Mouse (Mus musculus) embryonic facial prominence, embryonic 12.5 days (tissue): Measurements from ENCODE around the gene Aurkb. TPM values are rescaled to one million over a fixed set of nuclear protein-coding genes. Genes with fewer than 3 reads are reported as not detected.

Experiments used
- ATAC-seq: fragments of 200-750 bp; cut with Nextera tagmentation; 2 replicates; pipeline ENCODE4 v1.8.0; 2017; ENCODE audit not compliant: insufficient number of reproducible peaks, insufficient read depth, low FRiP score, low TSS enrichment
- H3K27ac ChIP-seq: fragments of 300-500 bp; sonication (generic); 2 replicates; pipeline ENCODE4 v1.5.1; 2016; ENCODE audit warnings: mild to moderate bottlenecking
- H3K27me3 ChIP-seq: fragments of 300-500 bp; sonication (generic); 2 replicates; pipeline ENCODE4 v1.6.1; 2016; ENCODE audit warnings: mild to moderate bottlenecking, moderate library complexity
- H3K36me3 ChIP-seq: fragments of 300-500 bp; sonication (generic); 2 replicates; pipeline ENCODE4 v1.6.1; 2016; ENCODE audit warnings: mild to moderate bottlenecking
- H3K4me1 ChIP-seq: fragments of 300-500 bp; sonication (generic); 2 replicates; pipeline ENCODE4 v1.6.1; 2016
- H3K4me2 ChIP-seq: fragments of 300-500 bp; sonication (generic); replicated peaks from 2 replicates; pipeline ENCODE4 v1.6.1; 2016; ENCODE audit warnings: mild to moderate bottlenecking, moderate library complexity
- H3K4me3 ChIP-seq: fragments of 300-500 bp; sonication (generic); 2 replicates; pipeline ENCODE4 v1.5.1; 2016; ENCODE audit warnings: mild to moderate bottlenecking
- H3K9ac ChIP-seq: fragments of 300-500 bp; sonication (generic); 2 replicates; pipeline ENCODE4 v1.6.1; 2016; ENCODE audit warnings: mild to moderate bottlenecking, moderate library complexity
- H3K9me3 ChIP-seq: fragments of 300-500 bp; sonication (generic); 2 replicates; pipeline ENCODE4 v1.6.1; 2016; ENCODE audit warnings: mild to moderate bottlenecking, moderate library complexity
- WGBS: fragments of 180-500 bp; shearing (Covaris S2); methylation state at CpG from one replicate; pipeline ENCODE4 v1.1.7; 2016; 5-methylcytosine and 5-hydroxymethylcytosine counted together
- polyA plus RNA-seq: library from polyadenylated mRNA; unstranded; fragments of >200 nt; fragmentation: Nextera tagmentation; extraction: Ambion mirVana; gene quantifications from 2 replicates; pipeline ENCODE4 v1.2.1, GENCODE M21; 2016

Aurkb gene
- polyA plus RNA-seq, 1 experiment from 2014 or later = 148 TPM

DNA sequence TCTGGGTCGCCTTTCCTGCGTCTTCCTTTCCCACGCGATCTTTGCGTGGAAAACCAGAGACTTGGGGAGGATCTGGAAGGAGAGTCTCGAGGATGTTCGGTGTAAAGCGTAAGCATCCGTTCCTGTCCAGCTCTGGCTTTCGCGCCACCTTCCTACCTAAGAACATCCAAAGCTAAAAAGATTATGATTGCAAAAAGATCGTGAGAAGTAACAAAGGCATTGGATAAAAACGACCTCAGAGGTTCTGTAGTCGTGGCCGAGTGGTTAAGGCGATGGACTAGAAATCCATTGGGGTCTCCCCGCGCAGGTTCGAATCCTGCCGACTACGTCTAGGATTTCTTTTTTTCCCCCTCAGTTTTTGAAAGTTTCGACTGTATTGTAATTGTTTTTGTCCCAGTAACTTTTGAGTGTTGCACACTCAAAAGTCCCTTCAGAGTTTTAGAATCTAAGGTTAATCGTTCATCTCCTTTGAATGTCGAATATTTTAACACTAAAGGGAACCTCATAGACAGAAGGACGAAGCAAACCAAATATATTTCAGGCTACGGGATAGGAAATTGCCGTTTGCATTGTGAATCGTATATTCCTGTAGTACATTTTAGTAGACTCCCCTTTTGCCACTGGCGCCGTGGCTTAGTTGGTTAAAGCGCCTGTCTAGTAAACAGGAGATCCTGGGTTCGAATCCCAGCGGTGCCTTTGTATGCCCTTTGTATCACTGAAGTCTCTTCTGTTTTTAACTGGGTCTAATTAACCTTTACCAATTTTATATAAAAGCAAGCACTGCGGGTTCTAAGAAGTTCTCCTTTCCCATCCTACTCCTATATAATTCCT, 8.0 kb upstream of the Aurkb start:
- H3K4me2 ChIP-seq = peak overlapping the region; percentile 47
- H3K27ac ChIP-seq = peak overlapping the region; percentile 87
- peaks cover 36% of the 10 kb centered on the region for H3K36me3 ChIP-seq
- peak overlapping the region; percentile 53 for H3K9ac ChIP-seq
- H3K4me3 ChIP-seq = peak overlapping the region; percentile 62
- under 1% methylated on average over 34 of the region's 34 CpGs for WGBS
- H3K4me1 ChIP-seq = peaks cover 27% of the 10 kb centered on the region
- no peak for ATAC-seq
- H3K9me3 ChIP-seq = no peaks in the 10 kb centered on the region
- H3K27me3 ChIP-seq = no peaks in the 10 kb centered on the region

- Histone ChIP-seq H3K27ac (no peak overlapping the region), H3K4me1 (peaks cover 27% of the 10 kb centered on the region), H3K4me3 (no peak overlapping the region), H3K36me3 (peaks cover 29% of the 10 kb centered on the region), H3K9me3 (no peaks in the 10 kb centered on the region), H3K27me3 (no peaks in the 10 kb centered on the region), H3K4me2 (0 out of 2 replicates have a peak overlapping the region, but pooled peaks have one; percentile 47), H3K9ac (no peak overlapping the region)
- WGBS = 65% methylated on average over 5 of the region's 5 CpGs
- no peak for ATAC-seq
Observed at GRCm38 (mm10) chr11:69038173-69038572, 7.3 kb upstream of the Aurkb start.

DNA sequence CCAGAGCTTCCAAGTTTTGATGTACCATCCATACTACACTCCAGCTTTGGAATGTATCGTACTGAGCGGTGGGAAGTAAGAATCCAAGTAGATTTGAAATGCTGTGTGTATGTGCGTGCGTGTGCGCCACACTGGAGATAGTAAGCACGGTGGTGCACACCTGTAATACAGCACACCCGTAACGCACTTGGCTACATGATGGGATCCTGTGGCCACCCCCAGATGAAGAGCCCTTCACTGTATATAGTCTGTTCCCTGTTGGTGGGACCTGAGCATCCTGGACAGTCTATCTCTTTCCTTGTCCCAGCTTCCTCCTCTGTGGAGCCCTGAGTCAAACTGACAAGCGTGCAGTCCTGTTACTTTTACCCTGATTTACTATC, 938 bp downstream of the Aurkb start:
- Histone ChIP-seq H3K27ac (peak overlapping the region; percentile 83; the same call in 1 of the 2 replicates), H3K4me2 (peak overlapping the region; percentile 63), H3K9ac (peak overlapping the region; percentile 61), H3K9me3 (no peaks in the 10 kb centered on the region), H3K36me3 (peaks cover 28% of the 10 kb centered on the region), H3K27me3 (no peaks in the 10 kb centered on the region), H3K4me1 (peaks cover 17% of the 10 kb centered on the region), H3K4me3 (peak overlapping the region; percentile 62)
- no peak for ATAC-seq
- WGBS = 13% methylated on average over 9 of the region's 9 CpGs

DNA sequence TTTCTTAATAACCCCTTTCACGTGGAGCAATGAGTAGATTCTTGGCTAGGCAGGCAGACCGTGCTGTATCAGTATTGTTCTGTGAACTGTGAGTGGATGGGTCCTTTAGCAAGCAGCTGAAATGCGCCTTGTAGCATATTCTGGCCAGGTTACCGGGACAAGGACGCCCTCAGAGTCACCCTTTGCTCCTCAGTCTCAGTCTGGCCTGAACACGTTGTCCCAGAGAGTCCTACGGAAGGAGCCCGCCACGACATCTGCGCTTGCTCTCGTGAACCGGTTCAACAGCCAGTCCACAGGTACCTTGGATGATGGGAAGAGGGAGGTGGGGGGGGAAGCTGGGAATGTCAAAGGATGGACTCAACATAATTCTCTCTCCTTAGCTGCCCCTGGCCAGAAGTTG, 2.1 kb downstream of the Aurkb start:
- peaks cover 17% of the 10 kb centered on the region for H3K4me1 ChIP-seq
- ATAC-seq = no peak
- no peak overlapping the region for H3K27ac ChIP-seq
- no peak overlapping the region for H3K9ac ChIP-seq
- WGBS = 93% methylated on average over 12 of the region's 12 CpGs
- H3K36me3 ChIP-seq = peaks cover 32% of the 10 kb centered on the region
- 0 out of 2 replicates have a peak overlapping the region, but pooled peaks have one; percentile 62 for H3K4me3 ChIP-seq
- H3K9me3 ChIP-seq = no peaks in the 10 kb centered on the region
- no peaks in the 10 kb centered on the region for H3K27me3 ChIP-seq
- H3K4me2 ChIP-seq = peak overlapping the region; percentile 63

DNA sequence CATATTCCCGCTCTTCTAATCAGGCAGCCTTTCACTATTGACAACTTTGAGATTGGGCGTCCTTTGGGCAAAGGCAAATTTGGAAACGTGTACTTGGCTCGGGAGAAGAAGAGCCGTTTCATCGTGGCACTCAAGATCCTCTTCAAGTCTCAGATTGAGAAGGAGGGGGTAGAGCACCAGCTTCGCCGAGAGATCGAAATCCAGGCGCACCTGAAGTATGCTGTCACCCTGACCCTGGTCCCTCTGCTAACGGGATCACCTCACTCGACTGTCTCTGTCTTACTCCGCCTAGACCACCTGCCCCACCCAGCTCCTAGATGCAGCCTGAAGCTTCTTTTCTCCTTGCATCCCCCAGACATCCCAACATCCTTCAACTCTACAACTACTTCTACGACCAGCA, 2.7 kb downstream of the Aurkb start:
- H3K36me3 ChIP-seq = peaks cover 34% of the 10 kb centered on the region
- no peak overlapping the region for H3K9ac ChIP-seq
- H3K9me3 ChIP-seq = no peaks in the 10 kb centered on the region
- peaks cover 17% of the 10 kb centered on the region for H3K4me1 ChIP-seq
- 94% methylated on average over 14 of the region's 14 CpGs for WGBS
- H3K27me3 ChIP-seq = no peaks in the 10 kb centered on the region
- ATAC-seq = no peak
- H3K4me2 ChIP-seq = no peak overlapping the region
- H3K27ac ChIP-seq = no peak overlapping the region
- no peak overlapping the region for H3K4me3 ChIP-seq

GRCm38 (mm10) chr11:69050748-69051147, 5.3 kb downstream of the Aurkb start:
- H3K27me3 ChIP-seq = no peaks in the 10 kb centered on the region
- H3K4me2 ChIP-seq = no peak overlapping the region
- H3K27ac ChIP-seq = no peak overlapping the region
- H3K9me3 ChIP-seq = no peaks in the 10 kb centered on the region
- 92% methylated on average over 8 of the region's 8 CpGs for WGBS
- H3K36me3 ChIP-seq = peaks cover 44% of the 10 kb centered on the region
- H3K4me3 ChIP-seq = no peak overlapping the region
- peaks cover 17% of the 10 kb centered on the region for H3K4me1 ChIP-seq
- ATAC-seq = no peak
- no peak overlapping the region for H3K9ac ChIP-seq

- no peaks in the 10 kb centered on the region for H3K27me3 ChIP-seq
- ATAC-seq = no peak
- no peak overlapping the region for H3K9ac ChIP-seq
- peaks cover 44% of the 10 kb centered on the region for H3K36me3 ChIP-seq
- no peaks in the 10 kb centered on the region for H3K9me3 ChIP-seq
- no peak overlapping the region for H3K4me2 ChIP-seq
- H3K27ac ChIP-seq = no peak overlapping the region
- no peak overlapping the region for H3K4me3 ChIP-seq
- 84% methylated on average over 4 of the region's 4 CpGs for WGBS
- H3K4me1 ChIP-seq = peaks cover 12% of the 10 kb centered on the region
Observed at GRCm38 (mm10) chr11:69051771-69052170, 6.3 kb downstream of the Aurkb start.

DNA sequence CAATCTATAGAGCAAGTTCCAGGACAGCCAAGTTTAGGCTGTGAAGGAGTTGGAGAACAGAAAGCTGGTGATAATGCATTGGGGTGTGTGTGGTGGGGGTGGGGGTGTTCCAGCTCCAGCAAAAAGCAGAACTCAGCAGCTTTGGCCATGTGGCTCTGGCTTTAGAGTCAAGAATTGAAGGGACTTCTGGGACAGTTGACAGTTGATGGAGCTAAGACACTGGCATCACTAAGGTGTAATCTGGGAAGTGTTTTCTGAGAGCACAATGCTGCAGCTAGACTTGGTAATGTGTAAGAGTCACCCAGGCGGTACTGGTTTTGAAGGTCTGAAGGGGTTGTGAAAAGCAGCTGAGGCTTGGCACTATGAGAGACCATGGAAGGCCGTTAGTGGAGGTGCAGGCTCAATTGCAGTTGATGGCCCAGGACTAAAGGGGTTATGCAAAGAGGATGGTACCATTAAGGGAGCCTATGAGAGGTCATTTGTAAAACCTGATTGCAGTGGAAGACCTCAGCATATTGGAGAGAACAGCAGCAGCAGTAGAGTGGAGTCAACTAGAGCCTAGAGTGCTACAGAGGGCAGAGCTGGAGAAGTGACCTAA, 7.5 kb downstream of the Aurkb start:
- H3K9ac ChIP-seq = no peak overlapping the region
- ATAC-seq = no peak
- H3K4me1 ChIP-seq = 0 out of 2 replicates have a peak, but pooled peaks cover 5% of the 10 kb centered on the region
- H3K27ac ChIP-seq = no peak overlapping the region
- peaks cover 44% of the 10 kb centered on the region for H3K36me3 ChIP-seq
- H3K9me3 ChIP-seq = no peaks in the 10 kb centered on the region
- no peak overlapping the region for H3K4me2 ChIP-seq
- H3K27me3 ChIP-seq = no peaks in the 10 kb centered on the region
- 84% methylated on average over 2 of the region's 2 CpGs for WGBS
- no peak overlapping the region for H3K4me3 ChIP-seq

- Histone ChIP-seq H3K4me1 (0 out of 2 replicates have a peak, but pooled peaks cover 6% of the 10 kb centered on the region), H3K27me3 (no peaks in the 10 kb centered on the region), H3K9ac (no peak overlapping the region), H3K27ac (no peak overlapping the region), H3K36me3 (peaks cover 38% of the 10 kb centered on the region), H3K9me3 (no peaks in the 10 kb centered on the region), H3K4me3 (no peak overlapping the region), H3K4me2 (no peak overlapping the region)
- ATAC-seq = no peak
- WGBS = 80% methylated on average over 3 of the region's 3 CpGs
Observed at GRCm38 (mm10) chr11:69053848-69054247, 8.4 kb downstream of the Aurkb start.

- Histone ChIP-seq H3K4me2 (peak overlapping the region; percentile 96), H3K9me3 (no peaks in the 10 kb centered on the region), H3K27ac (no peak overlapping the region), H3K27me3 (no peaks in the 10 kb centered on the region), H3K4me1 (peaks cover 19% of the 10 kb centered on the region), H3K36me3 (peaks cover 9% of the 10 kb centered on the region; the same call in 1 of the 2 replicates), H3K9ac (peak overlapping the region; percentile 64; the same call in 1 of the 2 replicates), H3K4me3 (peak overlapping the region; percentile 87)
- no peak for ATAC-seq
- 74% methylated on average over 2 of the region's 2 CpGs for WGBS
Observed at GRCm38 (mm10) chr11:69058265-69058664, 12.8 kb downstream of the Aurkb start.

GRCm38 (mm10) chr11:69058729-69059356, 13.4 kb downstream of the Aurkb start:
- ATAC-seq = peak; percentile 2; the same call in 1 of the 2 replicates
- H3K27ac ChIP-seq = peak overlapping the region; percentile 66
- peaks cover 5% of the 10 kb centered on the region; the same call in 1 of the 2 replicates for H3K36me3 ChIP-seq
- H3K9me3 ChIP-seq = no peaks in the 10 kb centered on the region
- H3K4me3 ChIP-seq = peak overlapping the region; percentile 87
- no peaks in the 10 kb centered on the region for H3K27me3 ChIP-seq
- H3K4me2 ChIP-seq = peak overlapping the region; percentile 96
- peaks cover 19% of the 10 kb centered on the region for H3K4me1 ChIP-seq
- 2% methylated on average over 19 of the region's 19 CpGs for WGBS
- peak overlapping the region; percentile 64 for H3K9ac ChIP-seq
